In genomic region chr2:75269446-75269845, GRCm38 (mm10) we compare ENCODE assay signal across 8 mouse cellular contexts.
DNase-seq lines count a peak whose midpoint lies in the region.

No protein-coding gene starts in this region.

- DNase-seq in right cerebral cortex, postnatal 14 days: peak; percentile 12
- DNase-seq in right cerebral cortex, adult 2 months (ENCODE audit: low spot score in 2 of 2): no peak
- DNase-seq in embryo, embryonic 10 days (ENCODE audit: low spot score): peak; percentile 81
- DNase-seq in hindlimb bud, embryonic 11.5 days (ENCODE audit: extremely low spot score, low read depth, low spot score): peak; percentile 39
- peak; percentile 45 for DNase-seq in testis, postnatal 10 days (ENCODE audit: low spot score)
- no peak for DNase-seq in urinary bladder, postnatal 10 days (ENCODE audit: low spot score)
- DNase-seq in frontal cortex, postnatal 14 days (ENCODE audit: low spot score in 2 of 2): no peak
- DNase-seq in layer of hippocampus, postnatal 25 days (ENCODE audit: extremely low spot score in 1 of 2, low spot score in 1 of 2): no peak

Comparison
In these comparisons a context has a peak if more than half of its experiments do, and no peak if none do; other contexts are left out.
1. DNase-seq: peak in right cerebral cortex, postnatal 14 days (single experiment), embryo, embryonic 10 days (single experiment), hindlimb bud, embryonic 11.5 days (single experiment) and testis, postnatal 10 days (single experiment); none in right cerebral cortex, adult 2 months (0 of 2), urinary bladder, postnatal 10 days (single experiment), frontal cortex, postnatal 14 days (0 of 2) and layer of hippocampus, postnatal 25 days (0 of 2).